In genomic region chr1:126971777-126972421, GRCm38 (mm10) we compare ENCODE assay signal across 31 mouse cellular contexts.
DNase-seq lines count a peak whose midpoint lies in the region; ATAC-seq and TF ChIP-seq lines count a peak whose summit lies in the region.
"Had no signal": no experiment of that assay in that cellular context is flagged by ENCODE, and none has a peak within 500 bp of the region (broad histone marks: within the 10 kb centered on the region; RNA-seq: fewer than 3 reads in every experiment).

No protein-coding gene starts in this region.

- 64% methylated on average over 10 of the region's 10 CpGs for WGBS in neural tube, embryonic 12.5 days
- 51% methylated on average over 10 of the region's 10 CpGs for WGBS in neural tube, embryonic 15.5 days
- WGBS in hindbrain, embryonic 12.5 days = 54% methylated on average over 10 of the region's 10 CpGs
- 56% methylated on average over 10 of the region's 10 CpGs for WGBS in hindbrain, postnatal 0 days

- H3K4me3 ChIP-seq in neural tube, embryonic 12.5 days = no peak overlapping the region
- H3K4me3 ChIP-seq in neural tube, embryonic 15.5 days (replicated peaks) = no peak overlapping the region
- H3K4me3 ChIP-seq in hindbrain, embryonic 12.5 days = no peak overlapping the region
- no peak overlapping the region for H3K4me3 ChIP-seq in hindbrain, postnatal 0 days (ENCODE audit: low read length)
- no peak overlapping the region for H3K4me3 ChIP-seq in gastrocnemius, adult 2 months
- H3K4me3 ChIP-seq: embryonic facial prominence, embryonic 13.5 days; forebrain, embryonic 10.5 days; heart, adult 2 months; heart, embryonic 12.5 days; intestine, embryonic 15.5 days; liver, embryonic 13.5 days; myocyte had no signal

- H3K9me3 ChIP-seq in neural tube, embryonic 12.5 days = no peaks in the 10 kb centered on the region
- no peaks in the 10 kb centered on the region for H3K9me3 ChIP-seq in neural tube, embryonic 15.5 days (replicated peaks)
- no peaks in the 10 kb centered on the region for H3K9me3 ChIP-seq in hindbrain, embryonic 12.5 days (replicated peaks)
- no peaks in the 10 kb centered on the region for H3K9me3 ChIP-seq in hindbrain, postnatal 0 days (ENCODE audit: low read length)
- H3K9me3 ChIP-seq: embryonic facial prominence, embryonic 13.5 days; forebrain, embryonic 10.5 days; heart, embryonic 12.5 days; intestine, embryonic 15.5 days; liver, embryonic 13.5 days had no signal

- TF ChIP-seq CTCF in brain, embryonic 14.5 days (IDR thresholded peaks at IDR 0.05; ENCODE audit: borderline replicate concordance, extremely low read depth, insufficient read depth, insufficient read length) = no peak
- no peak for TF ChIP-seq CTCF in hindbrain, postnatal 0 days (IDR thresholded peaks at IDR 0.05; ENCODE audit: low read depth)
- no peak for TF ChIP-seq CTCF in gastrocnemius, adult 2 months (IDR thresholded peaks at IDR 0.05)

- H3K9ac ChIP-seq in neural tube, embryonic 12.5 days = no peak overlapping the region
- H3K9ac ChIP-seq in neural tube, embryonic 15.5 days (replicated peaks) = no peak overlapping the region
- no peak overlapping the region for H3K9ac ChIP-seq in hindbrain, embryonic 12.5 days
- H3K9ac ChIP-seq in hindbrain, postnatal 0 days (replicated peaks; ENCODE audit: low read length) = no peak overlapping the region
- H3K9ac ChIP-seq: embryonic facial prominence, embryonic 13.5 days; forebrain, postnatal 0 days; heart, embryonic 12.5 days; intestine, embryonic 15.5 days; liver, embryonic 13.5 days had no signal

- 0 out of 2 replicates have a peak, but pooled peaks cover 3% of the 10 kb centered on the region for H3K4me1 ChIP-seq in neural tube, embryonic 12.5 days
- H3K4me1 ChIP-seq in neural tube, embryonic 15.5 days = 0 out of 2 replicates have a peak, but pooled peaks cover 4% of the 10 kb centered on the region
- H3K4me1 ChIP-seq in hindbrain, embryonic 12.5 days = no peaks in the 10 kb centered on the region
- H3K4me1 ChIP-seq in hindbrain, postnatal 0 days (ENCODE audit: insufficient read depth, low read length) = no peaks in the 10 kb centered on the region
- H3K4me1 ChIP-seq: embryonic facial prominence, embryonic 13.5 days; forebrain, embryonic 10.5 days; heart, embryonic 12.5 days; intestine, embryonic 15.5 days; liver, embryonic 13.5 days had no signal

- intact Hi-C loops in gastrocnemius, adult 2 months (cut with DNase I) = no loop called here

- no peaks in the 10 kb centered on the region for H3K36me3 ChIP-seq in neural tube, embryonic 12.5 days
- H3K36me3 ChIP-seq in neural tube, embryonic 15.5 days = no peaks in the 10 kb centered on the region
- H3K36me3 ChIP-seq in hindbrain, embryonic 12.5 days = no peaks in the 10 kb centered on the region
- H3K36me3 ChIP-seq in hindbrain, postnatal 0 days (ENCODE audit: insufficient read depth, low read length) = no peaks in the 10 kb centered on the region
- H3K36me3 ChIP-seq: embryonic facial prominence, embryonic 13.5 days; forebrain, embryonic 10.5 days; heart, embryonic 12.5 days; intestine, embryonic 15.5 days; liver, embryonic 13.5 days had no signal

- no peaks in the 10 kb centered on the region for H3K27me3 ChIP-seq in neural tube, embryonic 12.5 days (replicated peaks)
- no peaks in the 10 kb centered on the region for H3K27me3 ChIP-seq in neural tube, embryonic 15.5 days (replicated peaks)
- H3K27me3 ChIP-seq in hindbrain, embryonic 12.5 days = no peaks in the 10 kb centered on the region
- H3K27me3 ChIP-seq in hindbrain, postnatal 0 days (ENCODE audit: insufficient read depth, low read length) = no peaks in the 10 kb centered on the region
- H3K27me3 ChIP-seq: embryonic facial prominence, embryonic 13.5 days; heart, embryonic 12.5 days; intestine, embryonic 15.5 days; liver, embryonic 13.5 days had no signal

- peak; percentile 56; the same call in 1 of the 2 replicates for ATAC-seq in neural tube, embryonic 12.5 days (ENCODE audit: low FRiP score, low read depth)
- ATAC-seq in neural tube, embryonic 15.5 days (ENCODE audit: low FRiP score) = no peak
- peak; percentile 66 for ATAC-seq in hindbrain, embryonic 12.5 days (ENCODE audit: low FRiP score)
- ATAC-seq in hindbrain, postnatal 0 days = no peak
- no peak for ATAC-seq in megakaryocyte, adult 5-6 weeks (ENCODE audit: poor library complexity, severe bottlenecking)
- ATAC-seq: forebrain, postnatal 0 days; intestine, embryonic 15.5 days; lung, postnatal 0 days; midbrain, embryonic 16.5 days had no signal

- no peak overlapping the region for H3K4me2 ChIP-seq in neural tube, embryonic 12.5 days (replicated peaks)
- H3K4me2 ChIP-seq in neural tube, embryonic 15.5 days = no peak overlapping the region
- H3K4me2 ChIP-seq in hindbrain, embryonic 12.5 days (replicated peaks) = no peak overlapping the region
- no peak overlapping the region for H3K4me2 ChIP-seq in hindbrain, postnatal 0 days (ENCODE audit: low read depth, low read length)
- H3K4me2 ChIP-seq: embryonic facial prominence, embryonic 13.5 days; heart, embryonic 12.5 days; intestine, embryonic 15.5 days; liver, embryonic 13.5 days had no signal

- DNase-seq in brain, embryonic 14.5 days (ENCODE audit: low read depth) = peak; percentile 37
- peak; percentile 36 for DNase-seq in hindbrain, postnatal 0 days (ENCODE audit: low spot score)
- no peak for DNase-seq in gastrocnemius, adult 2 months
- DNase-seq in cerebellum, adult 18-20 months = no peak
- DNase-seq: adrenal gland, postnatal 10 days; cerebellum, adult 11 months; cerebellum, postnatal 10 days; forebrain, postnatal 0 days; gastrocnemius, postnatal 25 days; heart, adult 2 months; heart, postnatal 4 days; kidney, adult 8-10 months; kidney, postnatal 4 days; liver, embryonic 13.5 days; lung, adult 18-20 months; lung, postnatal 4 days; right cerebral cortex, postnatal 4 days; thymus, adult 2 months; thymus, postnatal 4 days had no signal

- H3K27ac ChIP-seq in neural tube, embryonic 12.5 days = no peak overlapping the region
- no peak overlapping the region for H3K27ac ChIP-seq in neural tube, embryonic 15.5 days (replicated peaks)
- H3K27ac ChIP-seq in hindbrain, embryonic 12.5 days = peak overlapping the region; percentile 68; the same call in 1 of the 2 replicates
- H3K27ac ChIP-seq in hindbrain, postnatal 0 days = no peak overlapping the region
- no peak overlapping the region for H3K27ac ChIP-seq in gastrocnemius, adult 2 months
- H3K27ac ChIP-seq: embryonic facial prominence, embryonic 13.5 days; forebrain, embryonic 10.5 days; heart, adult 2 months; intestine, embryonic 15.5 days; kidney, postnatal 0 days; liver, embryonic 13.5 days had no signal

- no peak for TF ChIP-seq POLR2A in brain, embryonic 14.5 days (IDR thresholded peaks at IDR 0.05; ENCODE audit: borderline replicate concordance, extremely low read depth, insufficient read depth, insufficient read length, poor library complexity, severe bottlenecking)

Comparison
In these comparisons a context has a peak if more than half of its experiments do, and no peak if none do; other contexts are left out.
1. ATAC-seq: peak in neural tube, embryonic 12.5 days (single experiment) and hindbrain, embryonic 12.5 days (single experiment); none in neural tube, embryonic 15.5 days (single experiment), hindbrain, postnatal 0 days (single experiment) and megakaryocyte, adult 5-6 weeks (single experiment).
2. DNase-seq: peak in brain, embryonic 14.5 days (single experiment) and hindbrain, postnatal 0 days (single experiment); none in gastrocnemius, adult 2 months (single experiment) and cerebellum, adult 18-20 months (0 of 2).